Mouse (Mus musculus): Measurements from ENCODE around the gene Cwc25.

GRCm38 (mm10) chr11:97718281-97718860 is 48.0 kb downstream of the Cwc25 start:
- TF ChIP-seq CTCF (IDR thresholded peaks at IDR 0.05) (no peak), EP300 (IDR thresholded peaks at IDR 0.05) (no peak)
